Mouse (Mus musculus) small intestine, adult 2 months (tissue): ENCODE results near the gene Lce1d. TPM values are rescaled to one million over a fixed set of nuclear protein-coding genes. Genes with fewer than 3 reads are reported as not detected.
"Not testable (repeated sequence)": the region's sequence is repeated elsewhere in the genome, so short reads cannot be mapped to it uniquely, and the experiment has no call there.

Experiments
- H3K27ac ChIP-seq: fragments of 200-500 bp; 2 replicates; pipeline ENCODE4 v1.5.1; 2012; ENCODE audit warnings: low read depth, low read length, control low read depth, inconsistent platforms; ENCODE audit not compliant: insufficient read depth
- H3K27me3 ChIP-seq: fragments of 200-500 bp; 2 replicates; pipeline ENCODE4 v1.6.1; 2012; ENCODE audit warnings: mild to moderate bottlenecking, moderate library complexity, low read length, inconsistent platforms; ENCODE audit not compliant: control insufficient read depth, insufficient read depth
- H3K36me3 ChIP-seq: fragments of 200-500 bp; 2 replicates; pipeline ENCODE4 v1.6.1; 2012; ENCODE audit warnings: mild to moderate bottlenecking, low read length, control low read depth, inconsistent platforms; ENCODE audit not compliant: control insufficient read depth, insufficient read depth
- H3K4me1 ChIP-seq: fragments of 200-500 bp; 2 replicates; pipeline ENCODE4 v1.6.1; 2012; ENCODE audit warnings: low read length, inconsistent platforms, mixed read lengths; ENCODE audit not compliant: control insufficient read depth, insufficient read depth, insufficient read length
- H3K4me3 ChIP-seq: fragments of 200-500 bp; 2 replicates; pipeline ENCODE4 v1.5.1; 2012; ENCODE audit warnings: low read depth, mild to moderate bottlenecking, control low read depth, inconsistent platforms, low read length, moderate library complexity
- CTCF ChIP-seq: fragments of 200-500 bp; IDR thresholded peaks from 2 replicates; pipeline ENCODE4 v1.5.1; 2012; ENCODE audit warnings: low read depth, mild to moderate bottlenecking, control low read depth, inconsistent platforms, low read length, moderate library complexity, mixed read lengths; ENCODE audit not compliant: insufficient replicate concordance, insufficient read length; ENCODE audit errors: extremely low read depth
- POLR2A ChIP-seq: fragments of 200-500 bp; IDR thresholded peaks from 2 replicates; pipeline ENCODE4 v1.6.1; 2012; ENCODE audit warnings: low read depth, mild to moderate bottlenecking, control low read depth, inconsistent platforms, low read length, moderate library complexity
- WGBS: fragments of 180-500 bp; shearing (Covaris S2); methylation state at CpG from one replicate; pipeline ENCODE4 v1.1.7; 2018; 5-methylcytosine and 5-hydroxymethylcytosine counted together
- polyA plus RNA-seq: library from polyadenylated mRNA; depleted of rRNA; stranded (reverse); fragments of >200 nt; gene quantifications from 2 replicates; pipeline ENCODE4 v1.2.3, GENCODE M21; 2012; rRNA removed

The Lce1d gene
- polyA plus RNA-seq = not detected in 2 replicates

- H3K27me3 ChIP-seq = no peaks in the 10 kb centered on the region
- 51% methylated on average over 2 of the region's 2 CpGs for WGBS
- TF ChIP-seq POLR2A = no peak
- no peak for TF ChIP-seq CTCF
- H3K36me3 ChIP-seq = no peaks in the 10 kb centered on the region
- no peaks in the 10 kb centered on the region for H3K4me1 ChIP-seq
- H3K4me3 ChIP-seq = no peak within 1 kb of the TSS
- no peak within 1 kb of the TSS for H3K27ac ChIP-seq
Measured at GRCm38 (mm10) chr3:92687110-92687509, at the start of gene Lce1d. TSS of gene Lce1d (minus strand) at chr3:92687210.

- Histone ChIP-seq H3K4me1 (no peaks in the 10 kb centered on the region), H3K36me3 (no peaks in the 10 kb centered on the region), H3K27me3 (no peaks in the 10 kb centered on the region), H3K4me3 (no peak overlapping the region), H3K27ac (no peak overlapping the region)
- TF ChIP-seq CTCF (no peak), POLR2A (no peak)
- 80% methylated on average over 5 of the region's 5 CpGs for WGBS
Measured at GRCm38 (mm10) chr3:92722631-92723030, 35.6 kb upstream of the Lce1d start.

GRCm38 (mm10) chr3:92720250-92720649 is 33.2 kb upstream of the Lce1d start, which contains the start of gene Lce1f:
TSS of gene Lce1f (minus strand) at chr3:92720350.
- 61% methylated on average over 3 of the region's 3 CpGs for WGBS
- no peaks in the 10 kb centered on the region for H3K36me3 ChIP-seq
- no peak within 1 kb of the TSS for H3K27ac ChIP-seq
- H3K4me1 ChIP-seq = no peaks in the 10 kb centered on the region
- H3K4me3 ChIP-seq = no peak within 1 kb of the TSS
- H3K27me3 ChIP-seq = no peaks in the 10 kb centered on the region
- TF ChIP-seq POLR2A = no peak
- no peak for TF ChIP-seq CTCF

GRCm38 (mm10) chr3:92715122-92715521 is 28.1 kb upstream of the Lce1d start:
- TF ChIP-seq CTCF = no peak
- no peak for TF ChIP-seq POLR2A
- no peak overlapping the region for H3K27ac ChIP-seq
- no peaks in the 10 kb centered on the region for H3K27me3 ChIP-seq
- H3K4me1 ChIP-seq = no peaks in the 10 kb centered on the region
- no peaks in the 10 kb centered on the region for H3K36me3 ChIP-seq
- H3K4me3 ChIP-seq = no peak overlapping the region

- Histone ChIP-seq H3K36me3 (no peaks in the 10 kb centered on the region), H3K27ac (no peak within 1 kb of the TSS), H3K27me3 (no peaks in the 10 kb centered on the region), H3K4me3 (no peak within 1 kb of the TSS), H3K4me1 (no peaks in the 10 kb centered on the region)
- TF ChIP-seq CTCF = no peak
- 76% methylated on average over 2 of the region's 2 CpGs for WGBS
Measured at GRCm38 (mm10) chr3:92708974-92709373, 22.0 kb upstream of the Lce1d start, which contains the start of gene Lce1e. TSS of gene Lce1e (minus strand) at chr3:92709074.

GRCm38 (mm10) chr3:92694613-92695012 is 7.6 kb upstream of the Lce1d start:
- no peaks in the 10 kb centered on the region for H3K27me3 ChIP-seq
- no peaks in the 10 kb centered on the region for H3K4me1 ChIP-seq
- no peak overlapping the region for H3K27ac ChIP-seq
- TF ChIP-seq POLR2A (no peak), CTCF (no peak)
- 16% methylated on average over 1 of the region's 1 CpGs for WGBS
- H3K4me3 ChIP-seq = no peak overlapping the region
- no peaks in the 10 kb centered on the region for H3K36me3 ChIP-seq

GRCm38 (mm10) chr3:92691688-92692087 is 4.7 kb upstream of the Lce1d start:
- no peaks in the 10 kb centered on the region for H3K27me3 ChIP-seq
- TF ChIP-seq CTCF (no peak), POLR2A (no peak)
- no peaks in the 10 kb centered on the region for H3K36me3 ChIP-seq
- no peak overlapping the region for H3K27ac ChIP-seq
- no peaks in the 10 kb centered on the region for H3K4me1 ChIP-seq
- H3K4me3 ChIP-seq = no peak overlapping the region

GRCm38 (mm10) chr3:92689154-92689553 is 2.1 kb upstream of the Lce1d start:
- not testable (repeated sequence) for H3K4me3 ChIP-seq, H3K36me3 ChIP-seq, H3K4me1 ChIP-seq, H3K27ac ChIP-seq, H3K27me3 ChIP-seq
- WGBS = 64% methylated on average over 16 of the region's 16 CpGs
